Mouse (Mus musculus): ENCODE data around the gene Creb3l1. TPM values are rescaled to one million over a fixed set of nuclear protein-coding genes. Genes with fewer than 3 reads are reported as not detected.

Creb3l1 gene
- total RNA-seq, 4 experiments from 2014 or later: 5.2 to 22.4 (median 9.8) TPM

- no peak for DNase-seq
Observed at GRCm38 (mm10) chr2:91942356-91942755, 81.9 kb downstream of the Creb3l1 start.

- no peak for DNase-seq
Observed at GRCm38 (mm10) chr2:91939303-91939935, 84.9 kb downstream of the Creb3l1 start.

- DNase-seq: no peak
Observed at GRCm38 (mm10) chr2:91936154-91936553, 88.1 kb downstream of the Creb3l1 start.

GRCm38 (mm10) chr2:91934826-91935525 is 89.3 kb downstream of the Creb3l1 start:
- no peak for DNase-seq

- DNase-seq: no peak
Observed at GRCm38 (mm10) chr2:91934016-91934415, 90.3 kb downstream of the Creb3l1 start.

- no peak for DNase-seq
Observed at GRCm38 (mm10) chr2:91933471-91933870, 90.8 kb downstream of the Creb3l1 start.

- no peak for DNase-seq
Observed at GRCm38 (mm10) chr2:91932737-91933350, 91.5 kb downstream of the Creb3l1 start.

Small RNA genes lying within 50 kb of the gene (microRNA-seq; reads per million reads assigned to microRNA genes)
- gene Mir6999: 0 to 0.17 reads per million in 2 experiments

Other genes starting within 250 kb of the Creb3l1 start
- 1 to 10 TPM; 1.0 to 4.2 (median 2.6) TPM for gene Chrm4, start 97.3 kb downstream of the Creb3l1 start, total RNA-seq (2022)
- gene Mdk, start 92.2 kb downstream of the Creb3l1 start, total RNA-seq (2022): 10 to 100 TPM in 2 of 4 experiments, 1 to 10 TPM in 2; 7.7 to 13.1 (median 9.1) TPM
- gene Gm9821, start 78.8 kb downstream of the Creb3l1 start, total RNA-seq (2022): not detected
- 10 to 100 TPM; 47.7 to 87.4 (median 66.3) TPM for gene Dgkz, start 48.6 kb downstream of the Creb3l1 start, total RNA-seq (2022)
- 100 to 1,000 TPM in 1 of 4 experiments, 10 to 100 TPM in 3; 65.0 to 107 (median 75.6) TPM for gene Phf21a, start 68.6 kb upstream of the Creb3l1 start, total RNA-seq (2022)

Measured in adrenal gland, adult 8-10 months (tissue).